Mouse (Mus musculus) lung, postnatal 0 days (tissue): Measurements from ENCODE around the gene Plet1.

Experiments
- CTCF ChIP-seq: IDR thresholded peaks from 2 replicates; pipeline ENCODE4 v1.5.1; 2016; ENCODE audit warnings: antibody characterized with exemption, mild to moderate bottlenecking
- EP300 ChIP-seq: IDR thresholded peaks from 2 replicates; pipeline ENCODE4 v1.6.1; 2016; ENCODE audit warnings: antibody characterized with exemption, mild to moderate bottlenecking, control low read depth

- TF ChIP-seq CTCF, result no peak
- TF ChIP-seq EP300, result no peak
These were observed 3.2 kb downstream of the Plet1 start for GRCm38 (mm10) chr9:50497536-50497935.
